ENCODE assay signal across 24 mouse cellular contexts in the genomic region with DNA sequence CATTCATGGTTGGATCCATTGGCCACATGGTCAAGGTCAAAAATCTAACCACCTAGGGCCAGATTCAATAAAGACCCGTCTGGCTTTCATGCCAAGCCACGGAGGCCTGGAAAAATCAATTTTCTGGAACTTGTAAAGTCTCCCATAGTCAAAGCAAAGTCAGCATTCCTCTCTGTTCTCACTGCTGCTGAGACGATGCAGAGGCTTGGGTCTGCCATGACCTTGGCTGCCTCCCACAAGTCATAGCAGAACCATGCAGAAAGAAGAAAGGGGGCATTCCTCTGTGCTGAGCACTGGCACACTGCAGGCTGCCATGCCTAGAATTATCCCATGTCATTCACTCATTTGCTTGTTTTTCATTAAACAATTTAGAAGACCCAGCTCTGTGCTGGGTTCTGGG.
DNase-seq lines count a peak whose midpoint lies in the region; ATAC-seq lines count a peak whose summit lies in the region.
"Had no signal": no experiment of that assay in that cellular context is flagged by ENCODE, and none has a peak within 500 bp of the region (broad histone marks: within the 10 kb centered on the region; RNA-seq: fewer than 3 reads in every experiment).

No protein-coding gene starts in this region.

- DNase-seq in embryo, embryonic 11 days = peak; percentile 3
- DNase-seq in embryo, embryonic 10.5 days (ENCODE audit: low spot score) = no peak
- peak; percentile 0 for DNase-seq in left cerebral cortex, postnatal 4 days
- DNase-seq in left cerebral cortex, postnatal 25 days (ENCODE audit: low spot score in 2 of 2) = no peak
- peak; percentile 46 for DNase-seq in Muller cell, postnatal 12 days (ENCODE audit: inconsistent ontology term)
- no peak for DNase-seq in cerebellum, postnatal 4 days (ENCODE audit: low spot score in 2 of 2)
- DNase-seq: adrenal gland, postnatal 10 days; adrenal gland, postnatal 36 days; cerebellum, adult 11 months; cerebellum, adult 2 months; cerebellum, adult 9-11 months; cerebellum, postnatal 25 days; gastrocnemius, postnatal 25 days; kidney, adult 18-20 months had no signal

- whole genome bisulfite sequencing in hindbrain, embryonic 15.5 days = 34% methylated on average over 3 of the region's 3 CpGs
- WGBS in hindbrain, embryonic 12.5 days = 41% methylated on average over 3 of the region's 3 CpGs

- H3K36me3 ChIP-seq in hindbrain, embryonic 15.5 days = no peaks in the 10 kb centered on the region
- H3K36me3 ChIP-seq in hindbrain, embryonic 12.5 days = no peaks in the 10 kb centered on the region
- H3K36me3 ChIP-seq: embryonic facial prominence, embryonic 12.5 days; embryonic facial prominence, embryonic 15.5 days; forebrain, embryonic 12.5 days; forebrain, embryonic 15.5 days had no signal

- H3K4me2 ChIP-seq in hindbrain, embryonic 15.5 days = no peak overlapping the region
- H3K4me2 ChIP-seq in hindbrain, embryonic 12.5 days (replicated peaks) = no peak overlapping the region
- H3K4me2 ChIP-seq: embryonic facial prominence, embryonic 12.5 days; embryonic facial prominence, embryonic 15.5 days; forebrain, embryonic 12.5 days; forebrain, embryonic 15.5 days; heart, embryonic 11.5 days had no signal

- ATAC-seq in hindbrain, embryonic 15.5 days (ENCODE audit: low FRiP score, low read depth) = peak; percentile 68; the same call in 1 of the 2 replicates
- no peak for ATAC-seq in hindbrain, embryonic 12.5 days (ENCODE audit: low FRiP score)
- ATAC-seq: forebrain, embryonic 15.5 days; inflammation-experienced regulatory T-cells, adult 6 months; intestine, embryonic 16.5 days; Patski had no signal

- intact Hi-C loops in left cerebral cortex, postnatal 4 days (cut with DNase I) = no loop called here
- intact Hi-C loops in left cerebral cortex, postnatal 25 days (cut with DNase I) = no loop called here

- H3K9ac ChIP-seq in hindbrain, embryonic 15.5 days = no peak overlapping the region
- H3K9ac ChIP-seq in hindbrain, embryonic 12.5 days = no peak overlapping the region
- H3K9ac ChIP-seq: embryonic facial prominence, embryonic 12.5 days; embryonic facial prominence, embryonic 15.5 days; forebrain, embryonic 12.5 days; forebrain, embryonic 15.5 days had no signal

- H3K4me3 ChIP-seq in hindbrain, embryonic 15.5 days = no peak overlapping the region
- H3K4me3 ChIP-seq in hindbrain, embryonic 12.5 days = no peak overlapping the region
- H3K4me3 ChIP-seq: embryonic facial prominence, embryonic 12.5 days; embryonic facial prominence, embryonic 15.5 days; forebrain, embryonic 12.5 days; forebrain, embryonic 15.5 days had no signal

- no peak overlapping the region for H3K27ac ChIP-seq in hindbrain, embryonic 15.5 days (replicated peaks)
- no peak overlapping the region for H3K27ac ChIP-seq in hindbrain, embryonic 12.5 days
- H3K27ac ChIP-seq: embryonic facial prominence, embryonic 12.5 days; embryonic facial prominence, embryonic 15.5 days; forebrain, embryonic 12.5 days; forebrain, embryonic 15.5 days had no signal

- no peaks in the 10 kb centered on the region for H3K9me3 ChIP-seq in hindbrain, embryonic 15.5 days
- no peaks in the 10 kb centered on the region for H3K9me3 ChIP-seq in hindbrain, embryonic 12.5 days (replicated peaks)
- H3K9me3 ChIP-seq: embryonic facial prominence, embryonic 12.5 days; embryonic facial prominence, embryonic 15.5 days; forebrain, embryonic 12.5 days; forebrain, embryonic 15.5 days had no signal

- no peaks in the 10 kb centered on the region for H3K4me1 ChIP-seq in hindbrain, embryonic 15.5 days (replicated peaks)
- no peaks in the 10 kb centered on the region for H3K4me1 ChIP-seq in hindbrain, embryonic 12.5 days
- H3K4me1 ChIP-seq: embryonic facial prominence, embryonic 12.5 days; embryonic facial prominence, embryonic 15.5 days; forebrain, embryonic 12.5 days; forebrain, embryonic 15.5 days had no signal

- H3K27me3 ChIP-seq in hindbrain, embryonic 15.5 days = no peaks in the 10 kb centered on the region
- H3K27me3 ChIP-seq in hindbrain, embryonic 12.5 days = no peaks in the 10 kb centered on the region
- H3K27me3 ChIP-seq: embryonic facial prominence, embryonic 12.5 days; embryonic facial prominence, embryonic 15.5 days; forebrain, embryonic 12.5 days; forebrain, embryonic 15.5 days; Patski had no signal

Comparison
In these comparisons a context has a peak if more than half of its experiments do, and no peak if none do; other contexts are left out.
1. DNase-seq: peak in embryo, embryonic 11 days (single experiment), left cerebral cortex, postnatal 4 days (single experiment) and Muller cell, postnatal 12 days (single experiment); none in embryo, embryonic 10.5 days (single experiment), left cerebral cortex, postnatal 25 days (0 of 2) and cerebellum, postnatal 4 days (0 of 2).